21 mouse cellular contexts compared by ENCODE assay signal in genomic region chr4:72669827-72670494, GRCm38 (mm10).
"Had no signal": no experiment of that assay in that cellular context is flagged by ENCODE, and none has a peak within 500 bp of the region (broad histone marks: within the 10 kb centered on the region; RNA-seq: fewer than 3 reads in every experiment).

No protein-coding gene starts in this region.

- H3K27ac ChIP-seq: liver, embryonic 15.5 days; lung, embryonic 15.5 days; midbrain, embryonic 10.5 days; midbrain, embryonic 12.5 days; neural tube, embryonic 12.5 days; stomach, embryonic 15.5 days; stomach, postnatal 0 days had no signal

- H3K4me2 ChIP-seq: liver, embryonic 15.5 days; lung, embryonic 15.5 days; midbrain, embryonic 12.5 days; neural tube, embryonic 12.5 days; stomach, embryonic 15.5 days had no signal

- H3K9ac ChIP-seq: liver, embryonic 15.5 days; liver, postnatal 0 days; lung, embryonic 15.5 days; midbrain, embryonic 12.5 days; neural tube, embryonic 12.5 days; stomach, embryonic 15.5 days had no signal

- H3K9me3 ChIP-seq: liver, embryonic 15.5 days; lung, embryonic 15.5 days; midbrain, embryonic 10.5 days; midbrain, embryonic 12.5 days; neural tube, embryonic 12.5 days; stomach, embryonic 15.5 days had no signal

- H3K36me3 ChIP-seq: liver, embryonic 15.5 days; lung, embryonic 15.5 days; midbrain, embryonic 10.5 days; midbrain, embryonic 12.5 days; neural tube, embryonic 12.5 days; stomach, embryonic 15.5 days had no signal

- H3K27me3 ChIP-seq: liver, embryonic 15.5 days; lung, embryonic 15.5 days; midbrain, embryonic 12.5 days; neural tube, embryonic 12.5 days; stomach, embryonic 15.5 days had no signal

- H3K4me1 ChIP-seq: liver, embryonic 15.5 days; lung, embryonic 15.5 days; midbrain, embryonic 10.5 days; midbrain, embryonic 12.5 days; neural tube, embryonic 12.5 days; stomach, embryonic 15.5 days had no signal

- H3K4me3 ChIP-seq: liver, embryonic 15.5 days; lung, embryonic 15.5 days; midbrain, embryonic 10.5 days; midbrain, embryonic 12.5 days; neural tube, embryonic 12.5 days; stomach, embryonic 15.5 days had no signal

- DNase-seq: liver, postnatal 0 days; lung, adult 2 months; lung, postnatal 4 days; midbrain, embryonic 14.5 days; retina, postnatal 1 day; right cerebral cortex, adult 18-20 months; right cerebral cortex, postnatal 25 days; right cerebral cortex, postnatal 4 days; spleen, adult 18-20 months; thymus, adult 18-20 months; thymus, postnatal 14 days; thymus, postnatal 36 days had no signal

- ATAC-seq: liver, postnatal 0 days; lung, postnatal 0 days; midbrain, embryonic 16.5 days had no signal
